Mouse (Mus musculus): ENCODE measurements around the gene Dars.

- no peak for TF ChIP-seq POLR2A (IDR thresholded peaks at IDR 0.05; ENCODE audit: control insufficient read depth, low read depth, low read length)
- TF ChIP-seq CTCF (IDR thresholded peaks at IDR 0.05; ENCODE audit: control insufficient read depth, insufficient read depth, insufficient replicate concordance, low read depth, low read length), result no peak
Measured at GRCm38 (mm10) chr1:128451183-128451582, 34.0 kb upstream of the Dars start.

All from testis, adult 2 months (tissue).